Mouse (Mus musculus) forebrain, postnatal 0 days (tissue): ENCODE data around the gene Arel1. TPM values are rescaled to one million over a fixed set of nuclear protein-coding genes. Genes with fewer than 3 reads are reported as not detected.

Source experiments
- ATAC-seq: fragments of 200-750 bp; cut with Nextera tagmentation; 2 replicates; pipeline ENCODE4 v1.8.0; 2017; ENCODE audit warnings: mild to moderate bottlenecking, moderate library complexity
- DNase-seq: peaks from one replicate; pipeline ENCODE4 v3.0.0-alpha.2; 2015
- H3K27ac ChIP-seq: fragments of 300-500 bp; sonication (generic); 2 replicates; pipeline ENCODE4 v1.5.1; 2014; ENCODE audit warnings: low read depth, mild to moderate bottlenecking, antibody characterized with exemption, low read length, moderate library complexity, mixed read lengths
- H3K27me3 ChIP-seq: fragments of 300-500 bp; sonication (generic); 2 replicates; pipeline ENCODE4 v1.6.1; 2014; ENCODE audit warnings: mild to moderate bottlenecking, low read length, mixed read lengths; ENCODE audit not compliant: insufficient read depth
- H3K36me3 ChIP-seq: fragments of 300-500 bp; sonication (generic); 2 replicates; pipeline ENCODE4 v1.6.1; 2014; ENCODE audit warnings: mild to moderate bottlenecking, moderate library complexity; ENCODE audit not compliant: insufficient read depth
- H3K4me1 ChIP-seq: fragments of 300-500 bp; sonication (generic); 2 replicates; pipeline ENCODE4 v1.6.1; 2014; ENCODE audit warnings: antibody characterized with exemption; ENCODE audit not compliant: insufficient read depth
- H3K4me2 ChIP-seq: fragments of 300-500 bp; sonication (generic); 2 replicates; pipeline ENCODE4 v1.6.1; 2014; ENCODE audit warnings: low read depth, mild to moderate bottlenecking, moderate library complexity
- H3K4me3 ChIP-seq: fragments of 300-500 bp; sonication (generic); 2 replicates; pipeline ENCODE4 v1.5.1; 2014; ENCODE audit warnings: low read depth, low read length, mixed read lengths
- H3K9ac ChIP-seq: fragments of 300-500 bp; sonication (generic); 2 replicates; pipeline ENCODE4 v1.6.1; 2014; ENCODE audit warnings: mild to moderate bottlenecking
- H3K9me3 ChIP-seq: fragments of 300-500 bp; sonication (generic); 2 replicates; pipeline ENCODE4 v1.6.1; 2016; ENCODE audit warnings: low read length
- CTCF ChIP-seq: sonication (generic); IDR thresholded peaks from 2 replicates; pipeline ENCODE4 v1.5.1; 2016; ENCODE audit warnings: antibody characterized with exemption, control low read depth, low read depth
- WGBS: fragments of 180-500 bp; shearing (Covaris S2); extraction: QIAGEN DNeasy Blood & Tissue Kit; methylation state at CpG from one replicate; pipeline ENCODE4 v1.1.7; 2014; 5-methylcytosine and 5-hydroxymethylcytosine counted together
- polyA plus RNA-seq: library from polyadenylated mRNA; unstranded; fragments of >200 nt; fragmentation: Nextera tagmentation; extraction: Ambion mirVana; gene quantifications from 2 replicates; pipeline ENCODE4 v1.2.1, GENCODE M21; 2015
- total RNA-seq: library from RNA; depleted of rRNA; stranded (reverse); fragments of >200 nt; gene quantifications from 2 replicates; pipeline ENCODE4 v1.2.3, GENCODE M21; 2014

Arel1 gene
- total and polyA plus RNA-seq, 2 experiments from 2014 or later, result 32.8 to 96.9 TPM

- peak overlapping the region; percentile 89 for H3K4me2 ChIP-seq
- WGBS, result 84% methylated on average over 16 of the region's 16 CpGs
- H3K27ac ChIP-seq, result no peak overlapping the region
- ATAC-seq, result no peak
- TF ChIP-seq CTCF, result no peak
- no peaks in the 10 kb centered on the region for H3K9me3 ChIP-seq
- no peak for DNase-seq
- H3K4me1 ChIP-seq, result 0 out of 2 replicates have a peak, but pooled peaks cover 7% of the 10 kb centered on the region
- H3K36me3 ChIP-seq, result peaks cover 14% of the 10 kb centered on the region
- H3K9ac ChIP-seq, result no peak overlapping the region
- no peaks in the 10 kb centered on the region for H3K27me3 ChIP-seq
- peak overlapping the region; percentile 73 for H3K4me3 ChIP-seq
Measured at GRCm38 (mm10) chr12:84968831-84969655, 1.7 kb downstream of the Arel1 start.

DNA sequence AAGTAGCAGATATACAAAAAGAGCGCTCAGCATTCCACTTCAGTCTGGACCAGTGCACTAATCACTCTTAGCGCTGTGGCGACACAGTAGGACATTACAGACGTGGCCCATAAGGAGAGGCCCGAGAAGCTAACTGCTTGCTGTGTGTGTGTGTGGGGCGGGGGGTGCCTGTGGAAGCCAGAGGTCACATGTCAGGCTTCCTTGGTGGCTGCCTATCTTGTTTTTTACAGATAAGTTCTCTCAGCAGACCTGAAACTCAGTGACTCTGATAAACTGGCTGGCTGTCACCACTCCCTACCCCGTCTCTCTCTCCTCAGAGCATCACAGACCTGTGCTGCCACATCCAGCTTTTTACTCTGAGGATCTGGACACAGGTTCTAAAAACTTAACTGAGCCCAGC is 8.1 kb downstream of the Arel1 start:
- no peaks in the 10 kb centered on the region for H3K27me3 ChIP-seq
- H3K4me3 ChIP-seq, result no peak overlapping the region
- ATAC-seq (no peak), DNase-seq (no peak)
- TF ChIP-seq CTCF, result no peak
- 83% methylated on average over 7 of the region's 7 CpGs for WGBS
- no peak overlapping the region for H3K9ac ChIP-seq
- no peak overlapping the region for H3K4me2 ChIP-seq
- peaks cover 6% of the 10 kb centered on the region; the same call in 1 of the 2 replicates for H3K36me3 ChIP-seq
- H3K27ac ChIP-seq, result no peak overlapping the region
- H3K4me1 ChIP-seq, result no peaks in the 10 kb centered on the region
- H3K9me3 ChIP-seq, result no peaks in the 10 kb centered on the region

DNA sequence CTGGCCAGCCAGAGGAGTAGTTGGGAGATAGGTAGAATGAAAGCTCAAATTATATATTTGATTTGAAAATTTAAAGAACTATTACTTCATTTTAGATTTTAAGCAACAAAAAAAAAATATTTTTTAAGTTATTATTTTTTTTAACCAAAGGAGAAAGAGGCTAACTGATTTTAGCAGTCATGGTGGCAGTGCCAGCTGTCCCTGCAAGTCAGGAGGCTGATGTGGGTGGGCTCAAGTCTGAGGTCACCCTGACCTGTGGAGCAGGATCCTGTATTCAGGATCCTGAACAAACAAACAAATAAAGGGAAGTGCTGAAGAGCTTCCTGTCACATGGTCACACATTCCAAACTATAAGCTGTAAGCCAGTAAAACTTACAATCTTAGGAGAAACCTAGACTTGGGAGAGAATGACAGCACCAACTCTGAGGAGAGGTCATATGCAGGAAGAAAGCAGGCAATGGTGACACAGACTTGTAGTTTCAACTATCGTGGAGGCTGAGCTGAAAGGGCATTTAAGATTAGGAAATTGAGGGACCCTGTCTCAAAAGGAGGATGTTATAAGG is 11.8 kb downstream of the Arel1 start:
- no peak for DNase-seq
- Histone ChIP-seq H3K27ac (no peak overlapping the region), H3K36me3 (peaks cover 8% of the 10 kb centered on the region; the same call in 1 of the 2 replicates), H3K4me2 (no peak overlapping the region), H3K9ac (no peak overlapping the region), H3K4me3 (no peak overlapping the region), H3K9me3 (no peaks in the 10 kb centered on the region), H3K27me3 (no peaks in the 10 kb centered on the region), H3K4me1 (no peaks in the 10 kb centered on the region)
- no peak for TF ChIP-seq CTCF
- WGBS, result 89% methylated on average over 1 of the region's 1 CpGs
- no peak for ATAC-seq

DNA sequence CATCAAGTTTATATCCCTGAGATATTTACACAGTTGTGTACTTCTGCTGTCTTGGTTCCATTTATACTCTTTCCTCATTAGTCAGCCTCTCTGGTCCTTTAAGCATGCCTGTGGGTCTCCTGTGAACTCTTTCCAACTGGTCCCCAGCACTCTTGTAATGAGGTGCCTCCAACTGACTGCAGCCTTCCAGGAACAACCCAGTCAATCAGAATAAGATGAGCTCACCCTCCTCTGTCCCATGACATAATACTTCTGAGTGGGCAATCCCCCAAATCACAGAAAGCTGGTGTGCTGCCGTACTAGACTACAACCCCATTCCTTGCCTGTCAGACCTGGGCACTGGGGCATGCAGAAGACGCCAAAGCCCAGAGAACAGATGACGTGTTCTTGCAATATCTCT is 14.4 kb downstream of the Arel1 start:
- H3K9me3 ChIP-seq, result no peaks in the 10 kb centered on the region
- ATAC-seq (no peak), DNase-seq (no peak)
- peaks cover 8% of the 10 kb centered on the region; the same call in 1 of the 2 replicates for H3K36me3 ChIP-seq
- 86% methylated on average over 3 of the region's 3 CpGs for WGBS
- no peaks in the 10 kb centered on the region for H3K4me1 ChIP-seq
- no peak for TF ChIP-seq CTCF
- H3K27me3 ChIP-seq, result no peaks in the 10 kb centered on the region
- no peak overlapping the region for H3K4me3 ChIP-seq
- H3K9ac ChIP-seq, result no peak overlapping the region
- no peak overlapping the region for H3K4me2 ChIP-seq
- no peak overlapping the region for H3K27ac ChIP-seq

DNA sequence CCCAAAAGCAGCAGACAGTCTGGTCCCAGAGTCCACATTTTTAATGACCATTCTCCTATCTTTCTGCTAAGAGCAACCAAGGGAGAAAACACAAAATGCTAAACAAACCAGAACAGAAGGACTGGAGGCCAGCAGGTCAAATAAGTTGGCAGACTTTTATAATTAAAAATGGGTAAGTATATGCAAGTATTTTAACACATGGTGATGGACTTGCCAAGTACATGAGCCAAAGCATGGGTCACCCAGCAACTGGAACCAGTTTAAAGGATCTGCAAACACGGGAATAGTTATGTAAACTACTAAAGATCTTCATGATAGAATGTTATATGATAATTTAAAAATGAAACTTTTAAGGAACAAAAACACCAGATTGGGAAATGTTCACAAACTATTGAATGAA is 18.3 kb downstream of the Arel1 start:
- H3K4me2 ChIP-seq, result no peak overlapping the region

GRCm38 (mm10) chr12:84951531-84951930 is 19.2 kb downstream of the Arel1 start:
- H3K27me3 ChIP-seq, result no peaks in the 10 kb centered on the region
- TF ChIP-seq CTCF, result no peak
- H3K9me3 ChIP-seq, result no peaks in the 10 kb centered on the region
- ATAC-seq (no peak), DNase-seq (no peak)
- 38% methylated on average over 8 of the region's 8 CpGs for WGBS
- no peak overlapping the region for H3K4me2 ChIP-seq
- H3K27ac ChIP-seq, result no peak overlapping the region
- H3K4me1 ChIP-seq, result no peaks in the 10 kb centered on the region
- no peak overlapping the region for H3K9ac ChIP-seq
- no peak overlapping the region for H3K4me3 ChIP-seq
- H3K36me3 ChIP-seq, result peaks cover 30% of the 10 kb centered on the region

More for the DNA sequence above, 18.3 kb downstream of the Arel1 start:
- Histone ChIP-seq H3K9ac (no peak overlapping the region), H3K4me3 (no peak overlapping the region), H3K27me3 (no peaks in the 10 kb centered on the region), H3K36me3 (peaks cover 26% of the 10 kb centered on the region; the same call in 1 of the 2 replicates), H3K9me3 (no peaks in the 10 kb centered on the region), H3K4me1 (no peaks in the 10 kb centered on the region), H3K27ac (no peak overlapping the region)
- 50% methylated on average over 1 of the region's 1 CpGs for WGBS
- ATAC-seq (no peak), DNase-seq (peak; percentile 6)
- no peak for TF ChIP-seq CTCF

DNA sequence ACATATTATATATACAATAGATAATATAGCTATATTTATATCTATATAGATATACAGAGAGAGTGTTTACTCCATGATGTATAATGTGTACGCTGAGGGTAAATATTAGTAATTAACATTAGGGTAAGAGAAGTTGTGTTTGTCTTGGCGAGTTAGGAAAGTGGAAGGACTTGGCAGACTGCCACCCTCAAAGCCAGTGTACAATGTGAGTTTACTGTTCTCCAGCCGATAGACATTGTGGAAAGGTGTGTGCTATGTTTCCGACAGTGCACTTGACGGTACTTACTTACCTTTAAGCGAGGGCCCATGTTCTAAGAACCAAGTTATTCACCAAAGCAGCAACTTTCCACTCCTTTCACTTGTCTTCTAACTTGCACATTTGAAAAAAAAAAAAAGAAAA is 19.9 kb downstream of the Arel1 start:
- DNase-seq (no peak), ATAC-seq (no peak)
- no peaks in the 10 kb centered on the region for H3K9me3 ChIP-seq
- H3K27ac ChIP-seq, result no peak overlapping the region
- peaks cover 30% of the 10 kb centered on the region for H3K36me3 ChIP-seq
- 78% methylated on average over 6 of the region's 6 CpGs for WGBS
- H3K4me3 ChIP-seq, result no peak overlapping the region
- H3K4me1 ChIP-seq, result no peaks in the 10 kb centered on the region
- no peak overlapping the region for H3K4me2 ChIP-seq
- H3K9ac ChIP-seq, result no peak overlapping the region
- no peaks in the 10 kb centered on the region for H3K27me3 ChIP-seq
- TF ChIP-seq CTCF, result no peak
